Mouse (Mus musculus): ENCODE data around the gene Srd5a3.

- TF ChIP-seq CTCF (IDR thresholded peaks at IDR 0.05; ENCODE audit: borderline replicate concordance, control insufficient read depth, extremely low read depth, insufficient read depth, low read length, poor library complexity) (no peak), POLR2A (IDR thresholded peaks at IDR 0.05; ENCODE audit: control insufficient read depth, extremely low read depth, insufficient read depth, low read length, poor library complexity) (no peak)
Measured at GRCm38 (mm10) chr5:76154434-76155165, 14.5 kb downstream of the Srd5a3 start.

All from thymus, adult 2 months (tissue).